Mouse (Mus musculus): ENCODE data around the gene Zfp629.

- TF ChIP-seq CTCF (conservative IDR thresholded peaks at IDR 0.05; ENCODE audit: low read length) (no peak), POU5F1 (IDR thresholded peaks at IDR 0.05; ENCODE audit: borderline replicate concordance, low read length) (no peak)
Measured at GRCm38 (mm10) chr7:127589637-127590036, 26.0 kb downstream of the Zfp629 start.

Data from E14TG2a.4 (cell line).